Mouse (Mus musculus) embryonic fibroblast, embryonic 13.5 days (primary cell): Measurements from ENCODE around the gene Igfbp6.

ENCODE experiments used
- CTCF ChIP-seq: IDR thresholded peaks from 2 replicates; pipeline ENCODE4 v1.5.1; 2011; ENCODE audit warnings: mild to moderate bottlenecking, control low read depth, low read length, moderate library complexity, borderline replicate concordance; ENCODE audit not compliant: insufficient read depth
- POLR2A ChIP-seq: IDR thresholded peaks from 2 replicates; pipeline ENCODE4 v1.6.1; 2011; ENCODE audit warnings: low read depth, mild to moderate bottlenecking, control low read depth, low read length, moderate library complexity

DNA sequence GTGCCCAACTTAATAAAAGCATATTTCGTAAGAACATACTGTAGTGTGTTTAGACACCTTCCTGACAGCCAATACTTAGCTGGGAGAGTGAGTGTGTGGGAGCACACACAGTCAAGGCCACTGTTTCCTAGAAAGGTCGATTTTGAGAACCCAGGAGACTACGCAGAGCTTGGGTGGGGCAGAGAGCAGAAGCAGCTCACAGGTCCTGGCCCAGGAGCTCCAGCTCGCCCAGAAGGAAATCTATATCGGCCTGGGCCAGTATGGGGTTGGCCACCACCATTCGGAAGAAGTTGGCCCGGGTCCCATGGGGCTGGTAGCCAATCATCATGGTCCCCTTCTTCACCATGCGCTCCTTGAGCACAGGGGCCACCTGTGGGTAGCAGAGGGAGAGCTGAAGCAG, 33.3 kb downstream of the Igfbp6 start:
- no peak for TF ChIP-seq CTCF
- TF ChIP-seq POLR2A, result no peak
